Mouse (Mus musculus): ENCODE measurements at regions not wholly inside any gene's neighbourhood (a gene's known extent, or its start where the extent isn't known, plus 50 kb on each side); places are given as distances from the start of the nearest gene placed in this dataset.

GRCm38 (mm10) chr2:9805590-9805989, 75.5 kb upstream of the 4930412O13Rik start:
- H3K9ac ChIP-seq (ENCODE audit: low read depth, low read length) = no peak overlapping the region
- H3K79me2 ChIP-seq (ENCODE audit: control insufficient read depth, insufficient read depth, low read length) = no peaks in the 10 kb centered on the region
- no peaks in the 10 kb centered on the region for H3K4me1 ChIP-seq (ENCODE audit: control insufficient read depth, insufficient read depth, low read length)
- no peak for DNase-seq (ENCODE audit: extremely low read depth, low read depth, low spot score)
- no peak for TF ChIP-seq CTCF (IDR thresholded peaks at IDR 0.05; ENCODE audit: low read depth, low read length)
- no peak for TF ChIP-seq POLR2A (IDR thresholded peaks at IDR 0.05; ENCODE audit: extremely low read depth, insufficient read depth, low read length)
- no peaks in the 10 kb centered on the region for H3K36me3 ChIP-seq (ENCODE audit: control insufficient read depth, insufficient read depth, low read length)
- H3K27ac ChIP-seq (replicated peaks; ENCODE audit: insufficient read depth, low read depth, low read length) = no peak overlapping the region
- no peaks in the 10 kb centered on the region for H3K27me3 ChIP-seq (ENCODE audit: control insufficient read depth, insufficient read depth, low read length)
- WGBS = 83% methylated on average over 6 of the region's 6 CpGs
- H3K4me3 ChIP-seq (ENCODE audit: insufficient read depth, low read depth, low read length) = no peak overlapping the region
